Mouse (Mus musculus): Measurements from ENCODE around the gene Map3k1. TPM values are rescaled to one million over a fixed set of nuclear protein-coding genes. Genes with fewer than 3 reads are reported as not detected.

Gene Map3k1
- polyA plus RNA-seq, 1 experiment from 2014 or later, result 9.8 TPM

GRCm38 (mm10) chr13:111753321-111753720, 55.5 kb downstream of the Map3k1 start:
- Histone ChIP-seq H3K4me1 (no peaks in the 10 kb centered on the region), H3K36me3 (peaks cover 91% of the 10 kb centered on the region), H3K4me2 (no peak overlapping the region), H3K4me3 (replicated peaks) (no peak overlapping the region), H3K27me3 (replicated peaks) (no peaks in the 10 kb centered on the region), H3K9me3 (replicated peaks) (no peaks in the 10 kb centered on the region), H3K27ac (replicated peaks) (no peak overlapping the region), H3K9ac (replicated peaks) (no peak overlapping the region)
- no peak for ATAC-seq (ENCODE audit: low FRiP score)
- 94% methylated on average over 6 of the region's 6 CpGs for WGBS

- Histone ChIP-seq H3K36me3 (peaks cover 46% of the 10 kb centered on the region), H3K4me1 (no peaks in the 10 kb centered on the region), H3K9ac (replicated peaks) (no peak overlapping the region), H3K27ac (replicated peaks) (no peak overlapping the region), H3K9me3 (replicated peaks) (no peaks in the 10 kb centered on the region), H3K4me2 (no peak overlapping the region), H3K27me3 (replicated peaks) (no peaks in the 10 kb centered on the region), H3K4me3 (replicated peaks) (no peak overlapping the region)
- no peak for ATAC-seq (ENCODE audit: low FRiP score)
- 94% methylated on average over 28 of the region's 28 CpGs for WGBS
Observed at GRCm38 (mm10) chr13:111748301-111749062, 60.3 kb downstream of the Map3k1 start.

- Histone ChIP-seq H3K9ac (replicated peaks) (no peak overlapping the region), H3K9me3 (replicated peaks) (no peaks in the 10 kb centered on the region), H3K36me3 (peaks cover 34% of the 10 kb centered on the region), H3K4me2 (no peak overlapping the region), H3K4me1 (no peaks in the 10 kb centered on the region), H3K27ac (replicated peaks) (no peak overlapping the region), H3K27me3 (replicated peaks) (no peaks in the 10 kb centered on the region), H3K4me3 (replicated peaks) (no peak overlapping the region)
- WGBS, result 93% methylated on average over 5 of the region's 5 CpGs
- ATAC-seq (ENCODE audit: low FRiP score), result no peak
Observed at GRCm38 (mm10) chr13:111746831-111747230, 62.0 kb downstream of the Map3k1 start.

DNA sequence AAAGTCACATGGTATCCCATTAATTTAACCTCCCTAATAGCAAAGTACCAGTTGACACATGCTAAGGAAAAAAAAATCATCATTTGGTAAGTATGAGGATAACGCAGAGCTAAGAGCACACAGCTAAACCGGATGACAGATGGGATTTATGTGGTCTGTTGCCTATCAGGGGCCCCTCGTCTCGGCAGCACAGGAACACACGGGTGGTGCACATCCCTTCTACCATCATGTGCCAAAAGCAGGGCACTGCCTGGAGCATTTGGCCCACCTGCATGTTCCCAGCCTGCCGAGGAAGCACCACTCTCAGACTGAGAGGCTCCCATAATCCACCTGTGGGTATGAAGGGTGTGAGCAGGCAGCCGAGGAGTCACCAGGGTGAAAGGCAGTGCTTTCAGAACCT, 63.6 kb downstream of the Map3k1 start:
- H3K27me3 ChIP-seq (replicated peaks), result no peaks in the 10 kb centered on the region
- 66% methylated on average over 7 of the region's 7 CpGs for WGBS
- ATAC-seq (ENCODE audit: low FRiP score), result no peak
- no peak overlapping the region for H3K4me2 ChIP-seq
- H3K9me3 ChIP-seq (replicated peaks), result no peaks in the 10 kb centered on the region
- no peaks in the 10 kb centered on the region for H3K4me1 ChIP-seq
- no peak overlapping the region for H3K27ac ChIP-seq (replicated peaks)
- H3K36me3 ChIP-seq, result peaks cover 19% of the 10 kb centered on the region
- H3K9ac ChIP-seq (replicated peaks), result no peak overlapping the region
- H3K4me3 ChIP-seq (replicated peaks), result no peak overlapping the region

- WGBS, result 82% methylated on average over 6 of the region's 6 CpGs
- no peak for ATAC-seq (ENCODE audit: low FRiP score)
- H3K4me3 ChIP-seq (replicated peaks), result no peak overlapping the region
Observed at GRCm38 (mm10) chr13:111744233-111745000, 64.4 kb downstream of the Map3k1 start.

DNA sequence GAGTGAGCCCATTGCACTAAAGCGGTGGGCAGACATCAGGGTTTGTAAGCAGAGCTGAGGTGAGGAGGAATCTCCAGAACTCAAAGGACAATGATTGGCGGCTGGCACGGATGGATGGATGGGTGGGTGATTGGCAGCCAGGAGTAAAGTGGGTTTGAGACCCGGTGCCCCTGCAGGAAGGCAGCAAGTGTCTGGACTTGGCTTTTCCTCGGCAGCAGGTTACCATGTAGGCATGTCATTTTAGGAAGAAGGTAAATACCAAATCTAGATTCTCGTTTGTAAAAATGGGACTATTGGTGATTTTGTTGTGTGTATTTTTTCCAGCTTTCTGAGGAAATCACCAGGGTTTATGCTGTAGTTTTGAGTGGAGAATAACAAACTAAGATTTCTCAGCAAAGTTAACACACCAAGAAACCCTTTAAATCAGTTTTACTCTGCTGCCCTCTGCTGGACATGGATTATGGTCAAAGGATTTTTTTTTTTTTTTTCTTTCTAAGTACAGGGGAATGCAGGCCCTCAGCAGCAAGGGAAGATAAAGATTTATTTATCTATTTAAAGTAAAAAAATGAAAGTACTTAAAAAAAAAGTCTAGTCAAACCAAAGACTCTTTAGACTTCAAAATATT, 66.7 kb downstream of the Map3k1 start:
- ATAC-seq (ENCODE audit: low FRiP score), result no peak
- H3K4me3 ChIP-seq (replicated peaks), result no peak overlapping the region
- H3K4me2 ChIP-seq, result no peak overlapping the region
- 0 out of 2 replicates have a peak, but pooled peaks cover 2% of the 10 kb centered on the region for H3K36me3 ChIP-seq
- H3K27me3 ChIP-seq (replicated peaks), result no peaks in the 10 kb centered on the region
- no peak overlapping the region for H3K9ac ChIP-seq (replicated peaks)
- H3K27ac ChIP-seq (replicated peaks), result no peak overlapping the region
- no peaks in the 10 kb centered on the region for H3K9me3 ChIP-seq (replicated peaks)
- H3K4me1 ChIP-seq, result no peaks in the 10 kb centered on the region
- WGBS, result 62% methylated on average over 6 of the region's 6 CpGs

More at GRCm38 (mm10) chr13:111744233-111745000, 64.4 kb downstream of the Map3k1 start:
- H3K9ac ChIP-seq (replicated peaks), result no peak overlapping the region
- H3K27ac ChIP-seq (replicated peaks), result no peak overlapping the region
- H3K9me3 ChIP-seq (replicated peaks), result no peaks in the 10 kb centered on the region
- no peak overlapping the region for H3K4me2 ChIP-seq
- H3K36me3 ChIP-seq, result peaks cover 11% of the 10 kb centered on the region
- H3K4me1 ChIP-seq, result no peaks in the 10 kb centered on the region
- H3K27me3 ChIP-seq (replicated peaks), result no peaks in the 10 kb centered on the region

DNA sequence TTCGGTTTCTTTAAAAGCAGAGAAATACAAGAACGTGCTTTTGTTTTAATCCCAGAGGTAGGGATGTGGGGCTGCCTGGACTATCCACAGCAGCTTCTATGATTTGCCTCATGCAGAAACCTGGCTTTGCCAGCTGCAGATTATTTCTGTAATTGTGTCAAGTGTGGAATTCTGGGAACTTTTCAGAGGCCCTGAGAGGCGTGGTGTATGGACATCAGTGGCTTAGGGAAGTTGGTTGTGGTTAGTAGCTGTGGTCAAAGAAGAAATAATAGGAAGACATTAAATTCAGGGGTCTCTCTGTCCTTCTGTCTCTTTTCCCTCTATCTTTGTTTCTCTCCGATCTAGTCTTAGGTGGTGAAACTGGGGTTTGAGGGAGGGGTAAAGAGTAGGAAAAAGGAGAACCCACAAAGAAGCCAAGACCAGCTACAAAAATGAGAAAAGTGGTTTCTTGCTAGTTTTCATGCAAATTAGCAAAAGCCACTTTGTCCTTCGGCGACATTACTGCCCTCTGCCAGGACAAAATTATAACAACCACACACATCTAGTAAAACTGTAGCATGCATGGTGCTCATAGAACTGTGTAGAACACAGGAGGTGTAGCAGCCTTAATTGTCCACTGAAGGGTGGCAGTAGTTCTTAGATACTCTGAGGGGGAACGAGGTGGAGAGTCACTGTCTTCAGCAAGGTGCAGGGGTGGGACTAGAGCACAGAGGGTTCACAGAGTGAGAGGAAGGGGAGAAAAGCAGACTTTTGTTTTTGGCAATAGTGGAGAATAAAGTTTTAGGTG, 67.4 kb downstream of the Map3k1 start:
- Histone ChIP-seq H3K9me3 (replicated peaks) (no peaks in the 10 kb centered on the region), H3K4me3 (replicated peaks) (no peak overlapping the region), H3K27ac (replicated peaks) (no peak overlapping the region), H3K36me3 (no peaks in the 10 kb centered on the region), H3K27me3 (replicated peaks) (no peaks in the 10 kb centered on the region), H3K4me2 (no peak overlapping the region), H3K9ac (replicated peaks) (no peak overlapping the region), H3K4me1 (no peaks in the 10 kb centered on the region)
- 83% methylated on average over 7 of the region's 7 CpGs for WGBS
- ATAC-seq (ENCODE audit: low FRiP score), result no peak

GRCm38 (mm10) chr13:111726898-111727297, 81.9 kb downstream of the Map3k1 start:
- WGBS, result 90% methylated on average over 5 of the region's 5 CpGs
- H3K36me3 ChIP-seq, result no peaks in the 10 kb centered on the region
- no peaks in the 10 kb centered on the region for H3K27me3 ChIP-seq (replicated peaks)
- no peak overlapping the region for H3K9ac ChIP-seq (replicated peaks)
- ATAC-seq (ENCODE audit: low FRiP score), result no peak
- no peaks in the 10 kb centered on the region for H3K9me3 ChIP-seq (replicated peaks)
- no peak overlapping the region for H3K27ac ChIP-seq (replicated peaks)
- peaks cover 10% of the 10 kb centered on the region for H3K4me1 ChIP-seq
- H3K4me2 ChIP-seq, result no peak overlapping the region
- no peak overlapping the region for H3K4me3 ChIP-seq (replicated peaks)

DNA sequence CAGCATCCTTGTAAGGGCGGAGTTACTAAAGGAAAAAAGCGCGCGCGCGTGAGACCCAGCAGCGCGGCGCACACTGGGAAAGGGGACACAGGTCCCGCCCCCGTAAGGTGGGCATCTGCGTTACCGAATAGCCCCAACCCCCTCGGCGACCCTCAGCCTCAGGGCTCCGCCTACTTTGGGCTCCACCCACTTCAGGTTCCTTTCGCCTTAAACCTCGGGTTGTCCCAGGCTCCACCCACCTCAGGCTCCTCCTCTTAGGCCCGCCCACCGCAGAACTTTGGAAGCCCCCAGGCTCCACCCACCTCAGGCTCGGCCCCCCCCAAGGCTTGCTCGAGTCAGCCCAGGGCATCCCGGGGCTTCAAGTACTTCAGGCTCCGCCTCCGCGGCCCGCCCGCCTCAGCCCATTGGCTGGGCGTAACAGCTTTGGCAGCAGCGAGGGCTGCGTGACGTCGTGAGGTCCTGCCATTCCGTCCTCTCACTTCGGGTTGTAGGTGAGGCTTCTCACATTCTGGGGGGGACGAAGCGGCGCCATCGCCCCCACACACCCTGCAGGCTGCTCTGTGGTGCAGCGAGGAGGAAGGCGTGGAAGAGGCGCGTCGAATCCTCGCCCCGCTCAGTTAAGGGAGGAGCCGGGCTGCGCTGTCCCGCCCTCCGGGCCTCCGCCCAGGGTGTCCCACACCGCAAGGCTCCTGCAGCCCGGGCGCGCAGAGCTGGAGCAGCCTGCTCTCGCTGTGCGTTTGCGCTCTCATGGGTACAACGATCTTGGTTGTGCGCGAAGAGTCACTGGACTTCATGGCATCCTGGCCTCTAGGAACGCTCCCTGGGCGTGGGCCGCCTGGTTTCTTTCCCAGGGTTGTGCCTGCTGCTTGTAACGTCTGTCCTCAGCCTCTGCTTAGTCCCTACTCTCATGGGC, 83.4 kb downstream of the Map3k1 start:
- Histone ChIP-seq H3K9ac (replicated peaks) (peak overlapping the region; percentile 66), H3K4me1 (peaks cover 10% of the 10 kb centered on the region), H3K4me2 (peak overlapping the region; percentile 93), H3K9me3 (replicated peaks) (no peaks in the 10 kb centered on the region), H3K27ac (replicated peaks) (peak overlapping the region; percentile 81), H3K36me3 (no peaks in the 10 kb centered on the region), H3K27me3 (replicated peaks) (no peaks in the 10 kb centered on the region), H3K4me3 (replicated peaks) (peak overlapping the region; percentile 76)
- peak; percentile 99 for ATAC-seq (ENCODE audit: low FRiP score)
- WGBS, result under 1% methylated on average over 65 of the region's 65 CpGs

- peak overlapping the region; percentile 76 for H3K4me3 ChIP-seq (replicated peaks)
- under 1% methylated on average over 18 of the region's 18 CpGs for WGBS
- 0 out of 2 replicates have a peak overlapping the region, but pooled peaks have one; percentile 17 for H3K9ac ChIP-seq (replicated peaks)
- H3K9me3 ChIP-seq (replicated peaks), result no peaks in the 10 kb centered on the region
- peak overlapping the region; percentile 93 for H3K4me2 ChIP-seq
- peaks cover 10% of the 10 kb centered on the region for H3K4me1 ChIP-seq
- ATAC-seq (ENCODE audit: low FRiP score), result peak; percentile 34; the same call in 1 of the 2 replicates
- H3K27me3 ChIP-seq (replicated peaks), result no peaks in the 10 kb centered on the region
- H3K36me3 ChIP-seq, result no peaks in the 10 kb centered on the region
- H3K27ac ChIP-seq (replicated peaks), result no peak overlapping the region; the same call in 1 of the 2 replicates
Observed at GRCm38 (mm10) chr13:111724811-111725164, 84.0 kb downstream of the Map3k1 start.
